Mouse (Mus musculus): ENCODE data around the gene Fktn. TPM values are rescaled to one million over a fixed set of nuclear protein-coding genes. Genes with fewer than 3 reads are reported as not detected.
"Not testable (repeated sequence)": the region's sequence is repeated elsewhere in the genome, so short reads cannot be mapped to it uniquely, and the experiment has no call there.

The Fktn gene
- total RNA-seq, 2 experiments from 2014 or later, result 30.5 to 31.7 TPM

GRCm38 (mm10) chr4:53770958-53771735 lies 57.3 kb downstream of the Fktn start:
- DNase-seq (ENCODE audit: low spot score in 2 of 2), result no peak

GRCm38 (mm10) chr4:53772004-53772403 lies 58.2 kb downstream of the Fktn start:
- DNase-seq (ENCODE audit: low spot score in 2 of 2), result no peak

DNA sequence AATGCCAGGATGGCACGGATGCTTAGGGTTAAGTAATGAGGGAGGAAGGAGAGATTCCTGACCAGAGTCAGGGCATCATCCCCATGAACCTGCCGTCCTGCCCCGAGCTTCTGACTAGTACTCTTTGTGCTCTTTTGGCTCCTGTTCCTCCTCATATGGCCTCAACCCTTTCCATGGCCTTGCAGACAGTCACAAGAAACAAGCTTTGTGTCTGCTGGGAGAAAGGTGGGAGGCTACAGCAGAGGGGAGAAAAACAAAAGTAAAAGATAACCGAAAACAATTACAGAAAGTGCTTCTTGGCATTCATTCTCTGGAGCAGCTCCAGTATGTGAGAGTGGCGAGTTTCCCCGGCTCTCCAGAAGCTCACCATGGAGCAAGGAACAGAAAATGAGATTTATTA lies 60.1 kb downstream of the Fktn start:
- no peak for DNase-seq (ENCODE audit: low spot score in 2 of 2)

DNA sequence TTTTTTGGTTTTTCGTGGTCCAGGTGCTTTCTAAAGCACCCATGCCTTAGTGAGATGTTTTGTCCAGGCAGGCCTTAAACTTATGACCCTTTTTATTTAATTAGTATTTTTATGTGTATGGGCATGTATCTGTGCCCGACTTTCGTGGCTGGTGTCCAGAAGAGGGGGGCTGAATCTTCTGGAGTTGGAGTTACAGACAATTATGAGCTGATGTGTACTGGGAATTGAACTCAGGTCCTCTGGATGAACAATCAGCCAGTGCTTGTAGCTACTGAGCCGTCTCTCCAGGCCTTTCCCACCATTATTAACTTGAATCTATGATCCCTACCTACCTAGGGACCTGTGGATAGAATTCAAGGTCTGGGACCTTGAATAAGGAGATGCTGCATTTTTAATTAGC lies 67.6 kb downstream of the Fktn start:
- DNase-seq (ENCODE audit: low spot score in 2 of 2), result no peak

DNA sequence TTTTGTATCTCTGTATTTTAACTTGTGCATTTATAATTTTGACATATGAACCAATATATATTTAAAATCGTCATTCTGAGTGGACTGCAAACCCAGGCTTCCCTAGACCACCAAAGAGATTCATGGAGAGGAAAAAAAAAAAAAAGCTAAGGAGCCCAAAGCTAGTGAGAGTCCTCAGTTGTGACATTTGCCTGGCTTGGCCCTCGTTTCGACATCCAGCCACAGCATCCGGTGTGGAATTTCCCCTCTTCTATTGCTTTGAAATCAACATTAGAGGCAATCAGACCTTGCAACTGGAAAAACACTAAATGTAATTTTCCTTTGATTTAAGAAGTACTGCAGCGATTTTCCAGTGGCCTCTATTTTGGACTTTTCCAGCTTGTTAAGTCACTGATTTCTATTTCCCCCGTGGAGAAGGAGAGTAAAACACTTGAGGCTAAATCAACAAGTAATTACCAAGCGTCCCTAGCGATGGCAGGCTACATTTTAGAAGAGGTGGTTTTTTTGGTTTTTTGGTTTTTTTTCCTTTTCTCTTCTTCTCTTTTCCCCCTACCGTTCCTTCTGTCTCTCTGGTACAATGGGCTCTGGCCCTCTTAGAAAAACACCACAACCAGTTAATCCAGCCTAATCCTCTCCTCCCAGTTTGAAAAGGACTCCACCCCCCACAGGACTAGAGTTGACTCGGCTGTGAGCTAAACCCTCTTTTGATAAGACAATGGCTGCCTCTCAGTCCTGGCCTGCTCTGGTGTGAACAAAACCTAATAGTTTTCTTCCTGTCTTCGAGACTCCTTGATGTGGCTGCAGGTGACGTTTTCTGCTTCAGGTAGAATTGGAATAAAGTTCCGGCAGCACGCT lies 68.6 kb downstream of the Fktn start:
- no peak for DNase-seq (ENCODE audit: low spot score in 2 of 2)

GRCm38 (mm10) chr4:53785746-53786398 lies 72.1 kb downstream of the Fktn start:
- no peak for DNase-seq (ENCODE audit: low spot score in 2 of 2)

DNA sequence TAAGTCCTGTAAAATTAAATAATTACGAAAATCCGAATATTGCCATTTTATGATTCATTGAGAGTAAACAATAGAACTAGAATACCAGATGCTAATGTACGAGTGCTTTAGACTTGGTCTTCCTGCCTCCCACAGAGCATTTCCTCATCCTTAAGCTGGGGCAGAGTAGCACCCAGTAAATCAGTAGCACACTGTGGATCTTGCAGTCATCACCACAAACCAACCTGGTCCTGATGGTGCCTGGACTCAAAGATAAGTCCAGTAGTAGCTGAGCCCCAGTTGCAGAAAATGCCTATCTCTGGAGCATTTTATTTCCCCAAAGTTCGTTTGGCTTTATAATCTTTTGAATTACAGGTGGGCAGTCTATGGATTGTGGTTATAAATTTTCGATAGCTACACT lies 73.1 kb downstream of the Fktn start:
- DNase-seq (ENCODE audit: low spot score in 2 of 2), result no peak

DNA sequence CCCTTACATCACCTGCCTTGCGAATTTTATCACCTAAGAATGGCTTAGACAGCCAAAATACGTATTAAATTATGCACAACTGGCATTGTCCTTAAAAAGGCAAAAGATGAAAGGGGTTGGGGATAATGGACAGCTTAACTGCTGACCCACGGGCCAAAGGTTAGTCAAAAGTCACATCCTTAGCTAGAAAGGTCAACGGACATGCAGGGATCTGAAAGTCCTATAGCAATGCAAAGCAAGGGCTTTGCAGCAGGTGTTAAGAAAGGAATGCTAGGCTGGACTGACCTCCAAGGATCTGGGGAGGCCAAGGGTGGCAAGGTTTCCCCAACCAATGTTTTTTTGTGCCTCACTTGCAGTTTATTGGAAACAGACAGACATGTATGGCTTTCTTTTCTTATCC lies 75.5 kb downstream of the Fktn start:
- DNase-seq (ENCODE audit: low spot score in 2 of 2), result no peak

- DNase-seq (ENCODE audit: low spot score in 2 of 2), result no peak
Observed at GRCm38 (mm10) chr4:53794257-53794966, 80.6 kb downstream of the Fktn start.

- DNase-seq (ENCODE audit: low spot score in 2 of 2), result no peak
Observed at GRCm38 (mm10) chr4:53795086-53795485, 81.3 kb downstream of the Fktn start.

DNA sequence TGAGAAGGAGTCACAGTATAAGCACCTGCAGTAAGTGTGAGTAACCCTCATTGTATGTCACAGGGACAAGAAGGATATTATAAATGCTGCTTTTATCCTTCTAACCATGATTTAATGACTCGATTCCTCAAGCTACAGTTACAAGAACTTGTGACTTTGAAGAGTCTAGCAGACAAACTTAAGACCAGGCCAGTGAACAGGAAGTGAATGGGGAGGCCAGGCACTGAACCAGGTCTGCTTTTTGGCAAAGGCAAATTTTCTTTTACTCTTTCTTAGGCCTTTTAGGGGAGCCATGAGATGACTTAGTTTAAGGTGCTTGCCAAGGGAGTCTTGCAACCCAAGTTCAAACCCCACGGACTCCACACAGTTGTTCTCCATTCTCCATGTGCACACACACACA lies 81.9 kb downstream of the Fktn start:
- no peak for DNase-seq (ENCODE audit: low spot score in 2 of 2)

- DNase-seq (ENCODE audit: low spot score in 2 of 2), result no peak
Observed at GRCm38 (mm10) chr4:53796865-53797772, 83.3 kb downstream of the Fktn start.

DNA sequence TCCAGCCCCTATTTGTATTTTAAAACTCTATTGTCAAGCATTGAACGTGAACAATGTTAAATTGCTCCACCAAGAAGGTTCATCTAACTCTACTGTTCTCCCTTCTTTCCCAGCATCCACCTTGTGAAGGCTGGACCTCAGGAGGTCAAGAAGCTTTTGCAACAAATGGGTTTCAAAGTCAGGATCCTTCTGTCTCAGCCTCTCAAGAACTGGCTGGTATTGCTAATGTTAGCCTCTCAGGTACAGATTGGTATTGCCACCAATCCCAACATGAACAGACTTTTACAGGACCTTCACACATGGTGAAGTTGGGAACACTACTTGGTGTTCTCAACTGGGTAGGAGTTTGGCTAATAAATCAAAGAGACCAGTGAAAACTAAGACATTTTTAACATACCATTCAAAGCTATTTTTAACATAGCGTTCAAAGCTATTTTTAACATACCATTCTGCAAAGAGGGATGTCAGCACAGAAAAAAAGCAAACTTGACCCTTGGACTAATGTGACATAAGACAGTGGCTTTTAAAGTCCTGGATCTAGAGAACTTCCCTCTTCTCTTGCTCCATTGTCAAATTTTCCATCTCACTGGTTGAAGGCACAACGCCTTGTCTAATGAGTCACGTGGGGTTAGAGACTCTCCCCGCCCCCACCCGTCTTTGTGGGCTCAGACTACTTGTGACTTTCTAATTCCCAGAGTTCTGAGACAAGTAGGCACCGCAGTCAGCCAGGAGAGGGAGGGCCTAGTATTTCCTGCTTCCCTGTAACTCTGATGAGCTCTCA lies 85.3 kb downstream of the Fktn start:
- no peak for DNase-seq (ENCODE audit: low spot score in 2 of 2)

DNA sequence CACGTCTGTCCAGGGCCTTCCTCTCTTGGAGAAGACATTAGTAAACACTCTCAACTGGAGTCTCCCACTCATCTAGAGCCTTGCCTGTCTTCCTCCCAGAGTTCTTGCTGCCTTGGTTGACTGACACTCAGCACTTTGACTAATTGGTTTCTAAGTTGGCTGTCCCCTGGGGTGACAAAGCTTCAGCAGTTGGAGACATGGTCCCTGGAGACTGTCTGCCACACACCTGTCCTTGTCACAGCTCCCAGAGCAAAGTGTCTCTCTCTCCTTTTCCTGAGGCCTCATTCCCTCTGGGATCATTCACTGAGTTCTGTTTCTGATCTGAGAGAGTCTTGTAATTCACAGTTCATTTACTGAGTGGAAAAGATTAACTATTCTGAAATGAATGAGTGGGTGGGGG lies 86.0 kb downstream of the Fktn start:
- no peak for DNase-seq (ENCODE audit: low spot score in 2 of 2)

DNA sequence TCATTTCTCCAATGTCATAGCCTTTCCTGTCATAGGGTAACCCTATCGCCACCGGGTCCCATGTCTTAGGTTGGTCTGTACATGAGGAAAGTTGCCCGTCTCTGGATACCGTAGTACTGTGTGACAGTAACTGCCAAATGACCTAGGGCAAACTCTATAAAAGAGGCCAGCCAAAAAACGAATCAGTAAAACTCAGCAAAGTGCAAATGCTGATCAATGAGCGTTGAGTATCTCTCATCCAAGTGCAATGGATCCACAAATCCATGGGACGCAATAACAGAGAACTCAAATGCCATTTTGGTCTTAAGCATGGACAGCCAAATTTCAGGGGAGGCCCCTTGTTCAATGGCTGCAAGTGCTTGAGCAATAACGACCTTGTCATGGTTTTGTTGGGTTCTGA lies 89.9 kb downstream of the Fktn start:
- DNase-seq (ENCODE audit: low spot score in 2 of 2), result not testable (repeated sequence)

DNA sequence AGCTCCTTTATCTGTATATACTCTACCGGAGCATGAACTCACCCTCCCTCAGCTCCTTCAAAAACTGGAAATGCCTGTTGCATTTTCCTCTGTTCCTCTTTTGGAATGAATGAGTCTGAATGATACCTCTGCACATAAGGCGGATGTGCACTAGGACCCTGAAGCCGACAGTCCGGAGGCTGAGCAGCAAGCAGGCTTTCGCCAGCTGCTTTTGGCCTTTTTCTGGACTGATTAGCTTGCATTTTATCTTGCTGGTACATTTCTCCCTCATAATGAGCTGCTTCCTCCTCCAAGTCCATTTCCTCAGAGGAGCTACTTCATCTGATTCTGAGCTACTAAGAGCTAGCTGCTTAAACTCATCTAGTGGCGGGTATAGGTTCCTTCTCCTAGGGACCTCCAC lies 92.6 kb downstream of the Fktn start:
- DNase-seq (ENCODE audit: low spot score in 2 of 2), result not testable (repeated sequence)

GRCm38 (mm10) chr4:53818320-53818719 lies 104.5 kb downstream of the Fktn start:
- DNase-seq (ENCODE audit: low spot score in 2 of 2), result no peak

DNA sequence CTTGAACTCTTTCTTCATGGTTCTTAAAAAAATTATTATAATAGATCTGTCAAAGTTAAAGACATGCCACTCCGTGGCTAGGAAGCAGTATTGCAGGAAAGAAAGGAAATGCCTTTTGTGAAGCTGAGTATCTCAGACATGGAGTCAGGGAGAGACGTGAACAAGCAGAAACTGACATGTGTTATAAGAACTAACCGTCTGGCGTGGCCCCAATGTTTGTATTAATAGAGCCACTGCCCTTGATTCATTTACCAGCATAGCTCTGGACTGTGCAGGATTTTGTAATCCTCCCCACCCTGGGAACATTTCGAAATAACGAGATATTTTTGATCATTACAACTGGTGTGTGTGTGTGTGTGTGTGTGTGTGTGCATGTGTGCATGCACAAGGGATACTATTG lies 109.9 kb downstream of the Fktn start:
- peak in 1 of 2 experiments; percentile 33 for DNase-seq (ENCODE audit: low spot score in 2 of 2)

DNA sequence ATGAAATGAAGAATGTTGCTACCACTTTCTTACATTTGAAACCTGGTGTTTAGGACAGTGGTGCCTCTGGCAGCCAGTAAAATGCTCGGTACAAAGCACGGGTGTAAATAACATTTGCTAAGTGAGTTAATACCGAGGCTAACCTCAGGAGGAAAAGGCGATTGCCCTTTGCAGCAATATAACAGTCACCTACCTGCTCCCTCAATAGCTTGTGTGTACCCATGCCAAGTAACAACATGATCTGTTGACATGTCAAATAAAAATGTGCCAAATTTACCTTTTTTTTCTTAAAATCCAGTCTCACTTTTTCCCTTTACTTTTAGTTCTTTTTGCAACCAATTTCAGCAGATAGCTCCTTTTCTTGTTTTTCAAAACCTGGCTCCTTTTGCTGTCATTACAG lies 111.0 kb downstream of the Fktn start:
- no peak for DNase-seq (ENCODE audit: low spot score in 2 of 2)
